Mouse (Mus musculus) spleen, postnatal 0 days (tissue): Measurements from ENCODE around the gene 4833439L19Rik. TPM values are rescaled to one million over a fixed set of nuclear protein-coding genes. Genes with fewer than 3 reads are reported as not detected.

Source experiments
- polyA plus RNA-seq: library from polyadenylated mRNA; unstranded; fragments of >200 nt; fragmentation: Nextera tagmentation; extraction: Ambion mirVana; gene quantifications from 2 replicates; pipeline ENCODE4 v1.2.1, GENCODE M21; 2015

Gene 4833439L19Rik
- polyA plus RNA-seq, result 32.0 and 35.6 TPM in 2 replicates

GRCm38 (mm10) chr13:54565201-54565581 lies at the start of gene 4833439L19Rik:
Gene 4833439L19Rik (minus strand): TSS chr13:54565435.

GRCm38 (mm10) chr13:54610972-54611754 lies 45.9 kb upstream of the 4833439L19Rik start, which contains the start of gene Cltb:
Gene Cltb (minus strand): TSS chr13:54611344.

DNA sequence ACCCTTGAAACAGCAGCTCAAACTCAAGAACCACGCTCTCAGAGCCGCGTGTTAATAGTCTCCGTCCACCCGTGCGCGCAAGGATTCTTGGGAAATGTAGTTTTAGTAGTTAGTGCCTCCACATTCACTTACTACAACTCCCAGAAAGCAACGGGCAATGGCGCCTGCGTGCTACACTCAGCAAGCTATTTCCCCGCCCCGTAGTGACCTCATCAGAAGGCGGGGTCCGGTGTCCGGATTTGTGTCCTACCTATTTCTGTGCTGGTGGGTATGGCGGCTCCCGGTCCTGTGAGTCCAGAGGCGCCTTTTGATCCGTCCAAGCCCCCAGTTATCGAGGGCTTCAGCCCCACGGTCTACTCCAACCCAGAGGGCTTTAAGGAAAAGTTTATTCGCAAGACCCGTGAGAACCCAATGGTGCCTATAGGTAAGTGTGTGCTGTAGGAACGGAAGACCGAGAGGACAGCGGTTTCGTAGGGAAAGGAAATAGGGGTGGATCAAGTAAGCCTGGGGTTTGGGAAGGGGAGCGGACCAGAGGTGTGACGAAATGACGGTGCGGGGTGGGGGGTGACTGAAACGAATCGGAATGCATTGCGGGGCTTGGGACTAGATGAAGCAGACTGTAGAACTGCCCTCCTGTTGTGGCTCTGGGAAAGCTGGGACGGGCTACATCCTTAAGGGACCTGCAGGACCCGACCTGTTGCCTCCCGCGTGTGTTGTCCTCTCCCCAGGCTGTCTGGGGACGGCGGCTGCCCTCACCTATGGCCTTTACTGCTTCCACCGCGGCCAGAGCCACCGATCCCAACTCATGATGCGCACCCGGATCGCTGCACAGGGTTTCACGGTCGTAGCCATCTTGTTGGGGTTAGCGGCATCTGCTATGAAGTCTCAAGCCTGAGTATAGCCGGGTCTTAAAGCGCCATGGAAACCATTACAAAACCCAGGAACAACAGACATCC lies 25.0 kb upstream of the 4833439L19Rik start, which contains the start of the genes Nop16 and Higd2a:
Nop16 (minus strand) TSS at position 95 of the 956 bp plus-strand sequence.
Higd2a (plus strand) TSS at position 212 of the 956 bp plus-strand sequence.

GRCm38 (mm10) chr13:54574854-54575481 lies 9.7 kb upstream of the 4833439L19Rik start, which contains the start of gene Arl10:
Gene Arl10 (plus strand): TSS chr13:54575015.

GRCm38 (mm10) chr13:54503604-54504521 lies 61.4 kb downstream of the 4833439L19Rik start, which contains the start of gene Simc1:
Gene Simc1 (plus strand): TSS chr13:54503779.

Other genes starting within 250 kb of the 4833439L19Rik start
- 2.8 and 3.7 TPM in 2 replicates for gene Cplx2, start 194.1 kb downstream of the 4833439L19Rik start, polyA plus RNA-seq
- gene Thoc3, start 96.6 kb downstream of the 4833439L19Rik start, polyA plus RNA-seq, result 56.9 and 60.2 TPM in 2 replicates
- 2.6 and 3.2 TPM in 2 replicates for gene Simc1, start 61.7 kb downstream of the 4833439L19Rik start, polyA plus RNA-seq
- 10.8 and 11.8 TPM in 2 replicates for gene Arl10, start 9.6 kb upstream of the 4833439L19Rik start, polyA plus RNA-seq
- gene Nop16, start 24.7 kb upstream of the 4833439L19Rik start, polyA plus RNA-seq, result 53.1 and 53.4 TPM in 2 replicates
- gene Higd2a, start 24.8 kb upstream of the 4833439L19Rik start, polyA plus RNA-seq, result 131 and 137 TPM in 2 replicates
- gene Cltb, start 45.9 kb upstream of the 4833439L19Rik start, polyA plus RNA-seq, result 31.3 and 38.9 TPM in 2 replicates
- gene Faf2, start 56.3 kb upstream of the 4833439L19Rik start, polyA plus RNA-seq, result 26.3 and 26.5 TPM in 2 replicates
- gene Rnf44, start 128.5 kb upstream of the 4833439L19Rik start, polyA plus RNA-seq, result 38.5 and 44.6 TPM in 2 replicates
- gene Cdhr2, start 136.0 kb upstream of the 4833439L19Rik start, polyA plus RNA-seq, result 0.02 TPM in 1 of 2 replicates, not detected in the other
- not detected in 2 replicates for gene Gprin1, start 184.4 kb upstream of the 4833439L19Rik start, polyA plus RNA-seq
- gene Sncb, start 201.2 kb upstream of the 4833439L19Rik start, polyA plus RNA-seq, result not detected in 2 replicates
- gene Eif4e1b, start 218.6 kb upstream of the 4833439L19Rik start, polyA plus RNA-seq, result not detected in 2 replicates
- gene Tspan17, start 223.9 kb upstream of the 4833439L19Rik start, polyA plus RNA-seq, result 4.9 and 6.2 TPM in 2 replicates